Mouse (Mus musculus) forebrain, embryonic 13.5 days (tissue): ENCODE measurements around the gene Rad51c. TPM values are rescaled to one million over a fixed set of nuclear protein-coding genes. Genes with fewer than 3 reads are reported as not detected.

Experiments used
- ATAC-seq: fragments of 200-750 bp; cut with Nextera tagmentation; 2 replicates; pipeline ENCODE4 v1.8.0; 2017
- H3K27ac ChIP-seq: fragments of 300-500 bp; sonication (generic); 2 replicates; pipeline ENCODE4 v1.5.1; 2015; ENCODE audit warnings: inconsistent platforms, mild to moderate bottlenecking, moderate library complexity
- H3K27me3 ChIP-seq: fragments of 300-500 bp; sonication (generic); 2 replicates; pipeline ENCODE4 v1.6.1; 2015; ENCODE audit warnings: mild to moderate bottlenecking, inconsistent platforms
- H3K36me3 ChIP-seq: fragments of 300-500 bp; sonication (generic); 2 replicates; pipeline ENCODE4 v1.6.1; 2015; ENCODE audit warnings: mild to moderate bottlenecking, inconsistent platforms; ENCODE audit not compliant: poor library complexity, severe bottlenecking
- H3K4me1 ChIP-seq: fragments of 300-500 bp; sonication (generic); 2 replicates; pipeline ENCODE4 v1.6.1; 2015; ENCODE audit warnings: inconsistent platforms
- H3K4me2 ChIP-seq: fragments of 300-500 bp; sonication (generic); 2 replicates; pipeline ENCODE4 v1.6.1; 2015; ENCODE audit warnings: inconsistent platforms, mild to moderate bottlenecking, moderate library complexity
- H3K4me3 ChIP-seq: fragments of 300-500 bp; sonication (generic); 2 replicates; pipeline ENCODE4 v1.5.1; 2015; ENCODE audit warnings: mild to moderate bottlenecking, inconsistent platforms
- H3K9ac ChIP-seq: fragments of 300-500 bp; sonication (generic); 2 replicates; pipeline ENCODE4 v1.6.1; 2015; ENCODE audit warnings: mild to moderate bottlenecking, inconsistent platforms
- H3K9me3 ChIP-seq: fragments of 300-500 bp; sonication (generic); replicated peaks from 2 replicates; pipeline ENCODE4 v1.6.1; 2016; ENCODE audit warnings: inconsistent platforms
- WGBS: fragments of 180-500 bp; shearing (Covaris S2); methylation state at CpG from one replicate; pipeline ENCODE4 v1.1.7; 2015; 5-methylcytosine and 5-hydroxymethylcytosine counted together
- polyA plus RNA-seq: library from polyadenylated mRNA; unstranded; fragments of >200 nt; fragmentation: Nextera tagmentation; extraction: Ambion mirVana; gene quantifications from 2 replicates; pipeline ENCODE4 v1.2.1, GENCODE M21; 2015

Rad51c gene
- polyA plus RNA-seq, 1 experiment from 2014 or later, result 11.2 TPM

- Histone ChIP-seq H3K4me2 (no peak overlapping the region), H3K27ac (no peak overlapping the region), H3K27me3 (no peaks in the 10 kb centered on the region), H3K4me3 (no peak overlapping the region), H3K9me3 (no peaks in the 10 kb centered on the region), H3K36me3 (peaks cover 17% of the 10 kb centered on the region; the same call in 1 of the 2 replicates), H3K9ac (no peak overlapping the region), H3K4me1 (peaks cover 11% of the 10 kb centered on the region)
- ATAC-seq, result no peak
- WGBS, result 91% methylated on average over 1 of the region's 1 CpGs
These were observed 49.9 kb downstream of the Rad51c start for GRCm38 (mm10) chr11:87354861-87355260.

GRCm38 (mm10) chr11:87353646-87354170, 51.0 kb downstream of the Rad51c start:
- Histone ChIP-seq H3K9me3 (no peaks in the 10 kb centered on the region), H3K36me3 (peaks cover 18% of the 10 kb centered on the region; the same call in 1 of the 2 replicates), H3K9ac (no peak overlapping the region), H3K4me2 (no peak overlapping the region), H3K27ac (no peak overlapping the region), H3K27me3 (no peaks in the 10 kb centered on the region), H3K4me3 (no peak overlapping the region), H3K4me1 (peaks cover 11% of the 10 kb centered on the region)
- 88% methylated on average over 7 of the region's 7 CpGs for WGBS
- ATAC-seq, result no peak

Other genes with a start within 250 kb of the Rad51c start
- gene Ppm1e, start 45.9 kb downstream of the Rad51c start, polyA plus RNA-seq, result 16.8 and 17.4 TPM in 2 replicates
- gene Tex14, start 111 bp upstream of the Rad51c start, polyA plus RNA-seq, result 0.10 and 0.43 TPM in 2 replicates
- not detected in 2 replicates for gene Gm11492, start 161.7 kb upstream of the Rad51c start, polyA plus RNA-seq
- gene Sept4, start 163.9 kb upstream of the Rad51c start, polyA plus RNA-seq, result 12.0 and 13.4 TPM in 2 replicates
- 49.2 and 54.6 TPM in 2 replicates for gene Mtmr4, start 187.2 kb upstream of the Rad51c start, polyA plus RNA-seq
- 0.27 and 0.53 TPM in 2 replicates for gene Hsf5, start 212.2 kb upstream of the Rad51c start, polyA plus RNA-seq